Mouse (Mus musculus) cerebellum, postnatal 25 days (tissue): Measurements from ENCODE around the gene Cntnap1.

Experiments
- DNase-seq, 2 experiments: peaks; one replicate each; pipeline ENCODE4 v3.0.0; 2021; ENCODE audit warnings: mixed read lengths in 2 of 2

The Cntnap1 gene

GRCm38 (mm10) chr11:101149178-101150105 is 20.9 kb upstream of the Cntnap1 start:
- no peak for DNase-seq

GRCm38 (mm10) chr11:101151063-101151462 is 19.3 kb upstream of the Cntnap1 start:
- no peak for DNase-seq

- no peak for DNase-seq
Measured at GRCm38 (mm10) chr11:101152825-101153224, 17.5 kb upstream of the Cntnap1 start.

GRCm38 (mm10) chr11:101154648-101155047 is 15.7 kb upstream of the Cntnap1 start:
- DNase-seq: no peak

- no peak for DNase-seq
Measured at GRCm38 (mm10) chr11:101155151-101155550, 15.2 kb upstream of the Cntnap1 start.

GRCm38 (mm10) chr11:101155728-101156371 is 14.5 kb upstream of the Cntnap1 start, which contains the start of gene Tubg2:
TSS of gene Tubg2 (plus strand) at chr11:101155907.
- DNase-seq: peak; percentile 86 to 88

GRCm38 (mm10) chr11:101160151-101160550 is 10.2 kb upstream of the Cntnap1 start:
- peak in 1 of 2 experiments; percentile 29 for DNase-seq

- peak; percentile 23 to 38 for DNase-seq
Measured at GRCm38 (mm10) chr11:101160981-101161505, 9.3 kb upstream of the Cntnap1 start.

- DNase-seq: no peak
Measured at GRCm38 (mm10) chr11:101161551-101161950, 8.8 kb upstream of the Cntnap1 start.

- DNase-seq: peak in 1 of 2 experiments; percentile 16
Measured at GRCm38 (mm10) chr11:101162301-101162700, 8.0 kb upstream of the Cntnap1 start.

- peak; percentile 49 to 61 for DNase-seq
Measured at GRCm38 (mm10) chr11:101162772-101163171, 7.6 kb upstream of the Cntnap1 start.

GRCm38 (mm10) chr11:101163476-101164350 is 6.6 kb upstream of the Cntnap1 start:
- DNase-seq: peak; percentile 41 to 60

GRCm38 (mm10) chr11:101164351-101164665 is 6.0 kb upstream of the Cntnap1 start:
- peak in 1 of 2 experiments; percentile 47 for DNase-seq

GRCm38 (mm10) chr11:101164677-101165580 is 5.4 kb upstream of the Cntnap1 start:
- peak; percentile 38 to 39 for DNase-seq

GRCm38 (mm10) chr11:101166357-101166756 is 4.0 kb upstream of the Cntnap1 start:
- peak; percentile 23 to 37 for DNase-seq

GRCm38 (mm10) chr11:101167211-101167962 is 2.9 kb upstream of the Cntnap1 start:
- peak in 1 of 2 experiments; percentile 30 for DNase-seq

GRCm38 (mm10) chr11:101167963-101168300 is 2.4 kb upstream of the Cntnap1 start:
- peak in 1 of 2 experiments; percentile 26 for DNase-seq

GRCm38 (mm10) chr11:101168301-101168980 is 1.9 kb upstream of the Cntnap1 start:
- peak; percentile 20 to 56 for DNase-seq

- peak; percentile 65 to 74 for DNase-seq
Measured at GRCm38 (mm10) chr11:101169301-101170107, 819 bp upstream of the Cntnap1 start.
